Mouse (Mus musculus): ENCODE data around the gene Ttc28. TPM values are rescaled to one million over a fixed set of nuclear protein-coding genes. Genes with fewer than 3 reads are reported as not detected.

The Ttc28 gene
- total and polyA plus RNA-seq, 3 experiments = 1.1 to 1.8 TPM; not detected in 1

DNA sequence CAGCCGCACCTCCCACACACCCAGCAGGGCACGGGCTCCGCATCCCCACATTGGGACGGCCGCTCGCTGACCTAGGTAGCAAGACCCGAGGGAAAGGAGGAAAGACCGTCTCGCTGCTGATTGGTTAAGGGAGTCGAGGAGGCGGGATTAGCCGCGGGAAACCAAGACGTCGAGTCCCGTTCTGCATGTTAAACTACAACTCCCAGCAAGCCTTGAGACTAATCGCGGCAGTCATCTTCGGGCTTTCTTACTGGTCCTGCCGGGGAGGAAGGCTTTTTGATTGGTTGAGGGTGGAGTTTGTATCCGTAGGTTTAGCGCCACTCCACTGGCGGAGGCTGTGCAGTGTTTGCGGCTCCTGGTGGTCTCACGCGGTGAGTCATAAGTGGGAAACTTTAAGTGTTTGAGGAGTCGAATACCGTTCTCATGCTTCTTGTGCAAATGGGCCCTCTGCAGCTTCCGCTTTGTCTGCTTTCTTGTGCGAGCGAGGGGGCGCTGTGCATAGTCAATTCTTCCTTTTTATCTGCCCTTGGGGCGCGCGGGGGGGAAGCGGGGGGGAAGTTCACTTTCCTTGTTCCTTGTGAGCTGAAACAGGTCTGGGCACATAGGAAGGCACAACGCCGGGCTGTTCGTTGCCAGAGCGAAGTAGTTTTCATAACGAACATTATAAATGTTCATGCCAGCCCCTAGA lies 39.8 kb upstream of the Ttc28 start, which contains the start of the genes Hscb and Chek2 (continued):
- TF ChIP-seq ZMIZ1 (IDR thresholded peaks at IDR 0.05; ENCODE audit: low read depth, low read length) = peak; percentile 73
- TF ChIP-seq MAZ (IDR thresholded peaks at IDR 0.05; ENCODE audit: low read depth, low read length) = peak; percentile 84
- TF ChIP-seq MAX (IDR thresholded peaks at IDR 0.05; ENCODE audit: low read length) = peak; percentile 69; the same call in 1 of the 2 replicates
- TF ChIP-seq USF2 (IDR thresholded peaks at IDR 0.05; ENCODE audit: borderline replicate concordance in 1 of 2, insufficient read depth in 1 of 2, low read depth in 1 of 2, low read length in 2 of 2) = no peak
- peak; percentile 15 for TF ChIP-seq SMC3 (IDR thresholded peaks at IDR 0.05; ENCODE audit: low read depth, low read length)
- peak; percentile 94 for TF ChIP-seq E2F4 (IDR thresholded peaks at IDR 0.05; ENCODE audit: borderline replicate concordance, low read depth, low read length)
- TF ChIP-seq MAFK (IDR thresholded peaks at IDR 0.05; ENCODE audit: borderline replicate concordance, low read depth, low read length) = no peak
- TF ChIP-seq ZNF384 (IDR thresholded peaks at IDR 0.05; ENCODE audit: low read depth, low read length) = no peak
- 0 out of 2 replicates have a peak, but pooled peaks have one; percentile 6 for TF ChIP-seq TCF12 (IDR thresholded peaks at IDR 0.05; ENCODE audit: low read depth, low read length)
- peak; percentile 82 for TF ChIP-seq TBP (IDR thresholded peaks at IDR 0.05; ENCODE audit: low read depth, low read length)
- peak; percentile 99 for TF ChIP-seq HCFC1 (IDR thresholded peaks at IDR 0.05; ENCODE audit: low read depth, low read length)

DNA sequence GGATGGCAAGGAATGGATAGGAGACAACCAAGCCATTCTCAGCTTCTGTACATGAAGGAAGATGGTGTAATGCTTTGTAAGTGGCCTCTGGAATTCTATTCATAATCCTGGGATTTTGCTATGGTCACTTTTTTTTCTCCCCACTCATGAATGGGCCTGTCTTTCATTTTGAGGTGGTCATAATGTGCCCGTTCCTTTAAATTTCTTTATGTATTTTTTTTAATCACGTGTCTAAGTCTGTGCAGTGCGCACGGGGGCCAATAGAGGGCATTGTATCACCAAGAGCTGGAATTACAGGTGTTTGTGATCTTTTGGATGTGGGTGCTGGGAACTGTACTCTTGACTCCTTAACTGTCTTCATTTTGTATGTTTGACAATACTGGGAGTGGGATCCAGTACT lies 39.1 kb upstream of the Ttc28 start:
- H3K79me2 ChIP-seq (ENCODE audit: control insufficient read depth, insufficient read depth, low read length, poor library complexity) = peaks cover 22% of the 10 kb centered on the region
- no peaks in the 10 kb centered on the region for H3K27me3 ChIP-seq (ENCODE audit: control insufficient read depth in 1 of 2, insufficient read depth in 2 of 2, low read length in 2 of 2)
- peak; percentile 87 for DNase-seq (ENCODE audit: low read depth, low spot score)
- peaks cover 3 to 11% of the 10 kb centered on the region in 2 experiments for H3K4me1 ChIP-seq (ENCODE audit: control insufficient read depth in 1 of 2, insufficient read depth in 2 of 2, low read length in 2 of 2)
- peak overlapping the region; percentile 97 for H3K27ac ChIP-seq (ENCODE audit: control insufficient read depth, low read depth, low read length)
- peaks cover 10 to 26% of the 10 kb centered on the region in 2 experiments for H3K36me3 ChIP-seq (ENCODE audit: control insufficient read depth in 1 of 2, insufficient read depth in 2 of 2, low read length in 2 of 2)
- H3K4me3 ChIP-seq (ENCODE audit: control insufficient read depth in 1 of 2, insufficient read depth in 1 of 2, low read depth in 2 of 2, low read length in 2 of 2) = peak overlapping the region; percentile 71 to 81
- H3K9me3 ChIP-seq (replicated peaks; ENCODE audit: insufficient read depth, low read length) = no peaks in the 10 kb centered on the region
- peak overlapping the region; percentile 83 for H3K9ac ChIP-seq (ENCODE audit: control insufficient read depth, low read depth, low read length, poor library complexity, severe bottlenecking)
- 0 out of 2 replicates have a peak, but pooled peaks have one; percentile 1 for TF ChIP-seq TCF12 (IDR thresholded peaks at IDR 0.05; ENCODE audit: low read depth, low read length)
- TF ChIP-seq HCFC1 (IDR thresholded peaks at IDR 0.05; ENCODE audit: low read depth, low read length) = peak; percentile 33; the same call in 1 of the 2 replicates
- no peak for TF ChIP-seq ZMIZ1 (IDR thresholded peaks at IDR 0.05; ENCODE audit: low read depth, low read length)
- peak; percentile 92 for TF ChIP-seq BHLHE40 (IDR thresholded peaks at IDR 0.05; ENCODE audit: borderline replicate concordance, low read depth, low read length)
- no peak for TF ChIP-seq KAT2A (conservative IDR thresholded peaks at IDR 0.05; ENCODE audit: low read depth, low read length)
- peak; percentile 64 to 74 (median 70) for TF ChIP-seq CTCF (IDR thresholded peaks at IDR 0.05 in 2 of 3, conservative IDR thresholded peaks at IDR 0.05 in 1 of 3; ENCODE audit: control insufficient read depth in 1 of 3, insufficient read depth in 1 of 3, low read depth in 2 of 3, low read length in 3 of 3, poor library complexity in 1 of 3, severe bottlenecking in 1 of 3)
- TF ChIP-seq ZKSCAN1 (IDR thresholded peaks at IDR 0.05; ENCODE audit: low read depth, low read length) = no peak
- TF ChIP-seq CHD1 (IDR thresholded peaks at IDR 0.05; ENCODE audit: low read depth, low read length) = no peak
- TF ChIP-seq ZC3H11A (IDR thresholded peaks at IDR 0.05; ENCODE audit: low read depth, low read length) = no peak
- no peak for TF ChIP-seq POLR2AphosphoS2 (IDR thresholded peaks at IDR 0.05; ENCODE audit: low read length)
- no peak for TF ChIP-seq ELF1 (IDR thresholded peaks at IDR 0.05; ENCODE audit: low read depth, low read length)
- no peak for TF ChIP-seq CHD2 (IDR thresholded peaks at IDR 0.05; ENCODE audit: low read length)
- TF ChIP-seq USF1 (IDR thresholded peaks at IDR 0.05; ENCODE audit: low read depth, low read length) = peak; percentile 93
- no peak for TF ChIP-seq UBTF (IDR thresholded peaks at IDR 0.05; ENCODE audit: borderline replicate concordance, insufficient read depth, low read depth, low read length)
- peak in 1 of 2 experiments; percentile 57; a peak in 1 of 4 replicates for TF ChIP-seq USF2 (IDR thresholded peaks at IDR 0.05; ENCODE audit: borderline replicate concordance in 1 of 2, insufficient read depth in 1 of 2, low read depth in 1 of 2, low read length in 2 of 2)
- no peak for TF ChIP-seq EP300 (IDR thresholded peaks at IDR 0.05; ENCODE audit: low read depth in 1 of 2, low read length in 2 of 2)
- TF ChIP-seq NRF1 (IDR thresholded peaks at IDR 0.05; ENCODE audit: insufficient read depth, low read depth, low read length, poor library complexity, severe bottlenecking) = no peak
- peak; percentile 41; the same call in 1 of the 2 replicates for TF ChIP-seq SMC3 (IDR thresholded peaks at IDR 0.05; ENCODE audit: low read depth, low read length)
- no peak for TF ChIP-seq MAFK (IDR thresholded peaks at IDR 0.05; ENCODE audit: borderline replicate concordance, low read depth, low read length)
- TF ChIP-seq GATA1 (IDR thresholded peaks at IDR 0.05; ENCODE audit: low read depth, low read length) = no peak
- TF ChIP-seq TAL1 (IDR thresholded peaks at IDR 0.05; ENCODE audit: low read length) = no peak
- no peak for TF ChIP-seq MYB (IDR thresholded peaks at IDR 0.05; ENCODE audit: low read depth, low read length)
- TF ChIP-seq MAZ (IDR thresholded peaks at IDR 0.05; ENCODE audit: low read depth, low read length) = no peak
- TF ChIP-seq TBP (IDR thresholded peaks at IDR 0.05; ENCODE audit: low read depth, low read length) = no peak
- peak; percentile 82 for TF ChIP-seq ZNF384 (IDR thresholded peaks at IDR 0.05; ENCODE audit: low read depth, low read length)
- peak; percentile 89; the same call in 1 of the 2 replicates for TF ChIP-seq MAX (IDR thresholded peaks at IDR 0.05; ENCODE audit: low read length)
- no peak for TF ChIP-seq POLR2AphosphoS5 (IDR thresholded peaks at IDR 0.05; ENCODE audit: borderline replicate concordance, low read depth, low read length)
- no peak for TF ChIP-seq JUND (IDR thresholded peaks at IDR 0.05; ENCODE audit: low read depth, low read length)
- no peak for TF ChIP-seq POLR2A (IDR thresholded peaks at IDR 0.05; ENCODE audit: control insufficient read depth in 1 of 2, insufficient read depth in 1 of 2, low read depth in 1 of 2, low read length in 2 of 2, poor library complexity in 1 of 2)
- TF ChIP-seq ETS1 (IDR thresholded peaks at IDR 0.05; ENCODE audit: low read depth, low read length) = peak; percentile 16; the same call in 1 of the 2 replicates

Measured in MEL (cell line).